Mouse (Mus musculus): ENCODE data around the gene Zyg11a. TPM values are rescaled to one million over a fixed set of nuclear protein-coding genes. Genes with fewer than 3 reads are reported as not detected.
"Not testable (repeated sequence)": the region's sequence is repeated elsewhere in the genome, so short reads cannot be mapped to it uniquely, and the experiment has no call there.

The Zyg11a gene
- polyA plus RNA-seq, 1 experiment from 2014 or later: 0.05 TPM

DNA sequence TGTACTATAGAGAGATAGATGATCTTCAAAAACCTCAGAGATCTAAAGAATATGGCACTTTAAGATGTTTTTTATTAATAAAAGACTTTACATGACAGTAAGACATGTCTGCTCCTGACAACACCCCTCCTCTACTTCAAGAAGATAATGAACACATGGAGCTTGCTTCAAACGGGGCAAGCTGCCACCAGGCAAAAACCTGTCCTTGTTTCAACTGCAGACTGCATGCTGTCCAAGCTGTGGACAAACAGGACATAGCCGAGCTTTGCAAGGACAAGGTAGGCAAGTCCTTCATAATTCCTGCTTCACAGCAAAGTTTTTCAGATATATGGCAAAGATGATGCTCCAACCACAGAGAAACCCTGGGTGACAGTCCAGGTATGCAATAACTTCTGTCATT, 18.6 kb downstream of the Zyg11a start:
- in situ Hi-C loops (cut with MboI; ENCODE audit: low pct_unique_long_range_greater_than_20kb): no loop called here
- no peak for TF ChIP-seq CTCF (IDR thresholded peaks at IDR 0.05)
- CTCF ChIA-PET: interaction anchor here (1.2 to 1.6 kb wide), 2 partner anchors 13 to 26 kb away, joined by 3 read pairs; no protein-coding TSS in a partner anchor
- DNase-seq (ENCODE audit: low read depth, low spot score) (no peak), ATAC-seq (no peak)
- peaks cover 2% of the 10 kb centered on the region for H3K27me3 ChIP-seq
- POLR2A ChIA-PET: no interaction called here

DNA sequence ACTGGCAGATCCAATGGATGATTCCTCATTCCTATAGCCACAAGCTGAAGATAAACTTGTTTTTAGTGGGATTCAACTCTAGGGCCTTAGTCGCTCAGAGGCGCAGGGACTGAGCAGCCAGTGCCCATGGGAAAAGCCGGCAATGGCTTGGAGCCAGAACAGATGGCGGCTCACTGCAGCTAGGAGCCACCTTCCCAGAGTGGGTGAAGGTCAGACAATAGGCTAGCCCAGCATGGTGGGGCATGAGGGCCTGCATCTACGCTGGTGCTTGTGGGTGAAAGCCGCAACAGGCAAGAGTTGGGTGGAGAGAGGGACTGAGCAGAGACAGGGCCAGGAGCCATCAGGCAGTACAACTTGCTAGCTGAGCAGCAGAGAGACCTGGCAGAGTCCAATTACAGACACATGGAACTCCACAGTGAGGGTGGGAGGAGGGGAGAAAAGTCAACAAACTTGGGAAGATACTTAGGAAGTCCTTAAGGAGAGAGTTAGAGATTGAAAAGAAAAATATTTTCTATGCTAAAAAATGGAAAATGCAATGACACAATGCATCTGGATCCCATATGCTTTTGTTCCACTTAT, 21.5 kb downstream of the Zyg11a start:
- no peak for DNase-seq (ENCODE audit: low read depth, low spot score)
- POLR2A ChIA-PET: no interaction called here
- peaks cover 2% of the 10 kb centered on the region for H3K27me3 ChIP-seq
- CTCF ChIA-PET: no interaction called here
- no peak for TF ChIP-seq CTCF (IDR thresholded peaks at IDR 0.05)
- ATAC-seq: no peak
- in situ Hi-C loops (cut with MboI; ENCODE audit: low pct_unique_long_range_greater_than_20kb): no loop called here

DNA sequence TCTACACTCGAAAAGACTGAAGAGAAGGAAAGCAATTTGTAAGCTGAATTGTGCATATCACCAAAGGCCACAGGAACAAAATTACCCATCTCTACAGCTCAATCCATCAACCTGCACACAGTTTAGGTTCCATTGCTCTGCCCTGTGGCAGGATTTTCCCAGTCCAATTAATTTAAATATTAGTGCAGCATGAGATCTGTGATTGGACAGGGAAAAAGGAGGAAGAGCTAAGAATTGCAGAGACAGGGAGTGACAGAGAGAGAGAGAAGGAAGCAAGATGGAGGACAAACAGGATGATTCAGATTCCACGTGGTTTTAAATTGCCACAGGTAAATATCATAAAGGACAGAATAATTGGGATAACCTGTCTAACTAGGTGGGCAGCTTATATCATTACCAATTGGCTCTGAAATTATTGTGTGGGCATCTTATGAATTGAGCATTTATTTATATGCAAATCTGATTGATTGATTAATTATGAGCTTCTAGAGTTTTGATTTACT, 25.0 kb downstream of the Zyg11a start:
- in situ Hi-C loops (cut with MboI; ENCODE audit: low pct_unique_long_range_greater_than_20kb): no loop called here
- ATAC-seq: no peak
- no peak for DNase-seq (ENCODE audit: low read depth, low spot score)
- no peaks in the 10 kb centered on the region for H3K27me3 ChIP-seq
- ChIA-PET POLR2A (interaction anchor here (1.4 kb wide), 1 partner anchor 12 kb away, joined by 5 read pairs; no protein-coding TSS in a partner anchor), CTCF (interaction anchor here (1.7 kb wide), 1 partner anchor 8 kb away, joined by 4 read pairs; no protein-coding TSS in a partner anchor)
- TF ChIP-seq CTCF (IDR thresholded peaks at IDR 0.05): no peak

DNA sequence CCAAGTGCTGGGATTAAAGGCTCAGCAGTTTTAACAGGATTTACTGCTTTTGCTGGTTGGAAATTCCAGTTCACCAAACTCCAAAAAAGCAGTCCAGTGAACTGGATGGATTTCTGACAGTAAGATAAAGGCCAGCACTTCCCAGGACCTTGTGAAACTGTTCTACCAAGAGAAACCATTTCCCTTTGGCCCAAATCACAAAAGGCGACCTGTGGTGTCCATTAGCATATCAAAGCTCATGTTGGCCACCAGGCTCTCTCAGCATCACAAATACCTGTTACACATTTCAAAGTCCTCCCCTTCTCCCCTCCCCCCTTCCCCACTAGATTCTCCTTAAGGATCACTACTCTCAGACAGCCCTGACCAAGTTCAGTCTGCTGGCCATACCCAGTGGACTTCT, 35.6 kb downstream of the Zyg11a start:
- no peak for DNase-seq (ENCODE audit: low read depth, low spot score)
- in situ Hi-C loops (cut with MboI; ENCODE audit: low pct_unique_long_range_greater_than_20kb): no loop called here

DNA sequence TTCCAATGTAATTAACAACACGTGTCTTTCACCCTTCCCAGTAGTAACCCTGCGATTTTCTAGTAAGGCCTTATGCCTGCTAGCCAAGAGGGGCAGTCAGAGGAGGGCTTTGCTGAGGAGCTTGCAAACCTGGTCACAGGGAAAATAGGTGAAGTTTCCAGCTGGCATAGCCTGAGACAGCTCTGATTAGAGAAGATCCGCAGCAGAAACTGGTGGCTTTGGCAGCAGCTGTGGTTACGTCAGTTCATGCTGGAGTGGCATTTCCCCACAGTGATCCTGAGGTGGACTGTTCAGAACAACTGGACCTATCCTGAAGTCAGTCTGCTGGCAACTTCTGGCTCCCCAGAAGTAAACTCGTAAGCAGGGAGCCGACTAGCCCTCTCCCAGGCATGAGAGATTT, 49.8 kb downstream of the Zyg11a start:
- POLR2A ChIA-PET: no interaction called here
- no peak for ATAC-seq
- H3K27me3 ChIP-seq: no peaks in the 10 kb centered on the region
- no peak for DNase-seq (ENCODE audit: low read depth, low spot score)
- CTCF ChIA-PET: no interaction called here
- in situ Hi-C loops (cut with MboI; ENCODE audit: low pct_unique_long_range_greater_than_20kb): no loop called here
- TF ChIP-seq CTCF (IDR thresholded peaks at IDR 0.05): no peak

More for the DNA sequence above, 35.6 kb downstream of the Zyg11a start:
- no peak for TF ChIP-seq CTCF (IDR thresholded peaks at IDR 0.05)
- no peaks in the 10 kb centered on the region for H3K27me3 ChIP-seq
- POLR2A ChIA-PET: no interaction called here
- CTCF ChIA-PET: no interaction called here
- no peak for ATAC-seq

DNA sequence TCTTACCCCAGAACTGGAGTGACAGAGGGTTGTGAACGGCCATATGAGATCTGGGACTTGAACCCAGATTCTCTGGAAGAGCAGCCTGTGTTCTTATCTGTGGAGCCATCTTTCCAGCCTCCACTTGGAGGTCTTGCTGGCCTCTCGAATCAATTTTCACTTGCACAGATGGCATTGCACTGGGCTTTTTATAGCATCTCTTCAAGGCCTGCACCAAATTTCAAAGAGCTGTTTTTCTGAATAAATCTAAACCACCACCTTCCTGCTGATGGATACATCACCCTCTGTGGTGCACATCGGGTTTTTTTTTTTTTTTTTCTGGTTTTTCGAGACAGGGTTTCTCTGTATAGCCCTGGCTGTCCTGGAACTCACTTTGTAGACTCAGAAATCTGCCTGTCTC, 51.0 kb downstream of the Zyg11a start:
- in situ Hi-C loops (cut with MboI; ENCODE audit: low pct_unique_long_range_greater_than_20kb): no loop called here
- DNase-seq (ENCODE audit: low read depth, low spot score) (no peak), ATAC-seq (no peak)
- ChIA-PET CTCF (no interaction called here), POLR2A (no interaction called here)
- no peak for TF ChIP-seq CTCF (IDR thresholded peaks at IDR 0.05)
- no peaks in the 10 kb centered on the region for H3K27me3 ChIP-seq

DNA sequence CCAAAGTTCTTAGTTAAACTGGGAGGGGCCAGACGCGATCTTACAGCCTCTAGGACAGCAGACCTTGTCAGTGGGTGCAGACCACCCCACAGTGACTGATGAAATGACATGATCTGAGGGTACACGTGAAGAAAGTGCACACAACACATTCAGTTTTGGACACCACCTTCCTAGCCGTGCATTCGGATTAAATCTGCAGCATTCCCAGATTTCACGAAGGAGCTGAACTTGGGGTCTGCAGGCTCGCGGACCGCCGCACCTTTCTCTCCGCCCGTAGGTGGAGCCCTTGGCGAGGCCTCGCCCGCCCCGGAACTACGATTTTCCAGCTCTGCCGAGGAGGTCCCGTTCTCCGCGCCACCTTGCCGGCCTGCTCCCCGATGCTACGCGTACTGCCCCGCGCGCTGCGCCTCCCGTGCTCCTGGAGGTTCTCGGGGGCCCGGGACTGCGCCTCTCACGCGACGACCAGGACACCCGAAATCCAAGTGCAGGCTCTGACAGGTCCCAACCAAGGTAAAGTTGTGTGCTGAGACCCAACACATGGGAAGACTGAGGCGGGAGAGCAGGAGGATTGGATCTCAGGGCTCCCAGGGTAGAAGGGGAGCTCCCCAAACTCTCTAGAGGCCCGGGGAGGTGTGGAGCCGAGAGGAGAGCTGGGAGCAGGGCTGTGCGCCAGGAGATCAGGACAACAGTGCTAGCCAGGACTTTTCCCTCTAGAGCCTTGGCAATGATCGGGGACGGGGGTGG, 52.5 kb downstream of the Zyg11a start, which contains the start of gene Echdc2:
Echdc2 (plus strand) TSS at position 286 of the 744 bp plus-strand sequence.
- ATAC-seq (no peak), DNase-seq (ENCODE audit: low read depth, low spot score) (no peak)
- in situ Hi-C loops (cut with MboI; ENCODE audit: low pct_unique_long_range_greater_than_20kb): no loop called here
- no peak for TF ChIP-seq CTCF (IDR thresholded peaks at IDR 0.05)
- CTCF ChIA-PET: interaction anchor here (1.0 kb wide), 1 partner anchor 162 kb away, joined by 3 read pairs; the partner anchor contains the start of gene Coa7
- no peaks in the 10 kb centered on the region for H3K27me3 ChIP-seq
- POLR2A ChIA-PET: no interaction called here

DNA sequence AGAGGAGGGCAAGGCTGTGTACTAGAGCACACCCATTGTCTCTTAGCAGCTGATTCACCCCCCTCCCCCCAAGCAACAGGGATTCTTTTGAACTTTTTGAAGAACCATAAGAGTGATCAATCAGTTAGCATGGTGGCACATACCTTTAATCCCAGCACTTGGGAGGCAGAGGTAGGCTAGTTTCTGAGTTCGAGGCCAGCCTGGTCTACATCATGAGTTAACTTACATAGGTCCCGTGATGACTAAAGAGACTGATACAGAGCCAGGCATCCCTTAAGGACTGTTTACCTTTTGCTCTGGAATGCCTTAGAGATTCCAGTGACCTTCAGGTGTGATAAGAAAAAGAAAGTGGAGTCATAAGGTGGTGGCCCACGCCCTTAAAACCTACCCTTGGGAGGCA, 54.6 kb downstream of the Zyg11a start:
- no peaks in the 10 kb centered on the region for H3K27me3 ChIP-seq
- TF ChIP-seq CTCF (IDR thresholded peaks at IDR 0.05): no peak
- in situ Hi-C loops (cut with MboI; ENCODE audit: low pct_unique_long_range_greater_than_20kb): no loop called here
- ChIA-PET CTCF (no interaction called here), POLR2A (no interaction called here)
- DNase-seq (ENCODE audit: low read depth, low spot score) (no peak), ATAC-seq (no peak)

DNA sequence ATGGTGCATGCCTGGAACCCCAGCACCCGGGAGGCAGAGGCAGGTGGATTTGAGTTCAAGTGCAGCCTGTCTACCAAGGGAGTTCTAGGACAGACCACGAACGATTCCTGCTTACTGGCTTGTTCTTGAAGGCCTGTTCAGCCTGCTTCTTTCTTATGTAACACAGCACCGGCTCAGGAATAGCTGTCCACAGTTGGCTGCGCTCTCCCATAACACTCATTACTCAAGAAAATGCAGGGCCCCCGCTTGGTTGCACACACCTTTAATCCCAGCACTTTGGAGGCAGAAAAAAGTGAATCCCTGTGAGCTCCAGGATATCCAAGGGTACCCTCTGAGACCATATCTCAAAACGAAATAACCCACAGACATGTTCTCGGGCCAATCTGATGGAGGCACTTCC, 55.9 kb downstream of the Zyg11a start:
- DNase-seq (ENCODE audit: low read depth, low spot score): no peak
- in situ Hi-C loops (cut with MboI; ENCODE audit: low pct_unique_long_range_greater_than_20kb): no loop called here
- CTCF ChIA-PET: no interaction called here
- H3K27me3 ChIP-seq: no peaks in the 10 kb centered on the region
- no peak for ATAC-seq
- POLR2A ChIA-PET: no interaction called here
- no peak for TF ChIP-seq CTCF (IDR thresholded peaks at IDR 0.05)

DNA sequence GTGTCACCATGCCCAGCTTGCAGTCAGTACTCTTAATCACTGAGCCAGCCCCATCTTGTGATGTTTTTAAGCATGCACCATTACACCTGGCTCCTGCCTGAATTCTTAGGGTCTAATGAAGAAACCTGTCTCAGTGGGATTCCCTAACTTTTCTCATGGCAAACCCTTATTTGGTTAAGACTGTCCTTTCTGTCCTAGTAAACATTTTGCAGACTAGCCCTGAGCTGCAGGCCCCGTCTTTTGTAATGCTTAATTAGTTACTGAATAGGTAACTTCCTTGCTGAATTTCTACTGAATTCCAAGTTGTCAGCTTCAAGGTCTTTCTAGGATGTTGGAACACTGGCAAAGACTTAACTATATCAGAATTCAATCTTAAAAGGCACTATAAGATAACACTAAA, 62.7 kb downstream of the Zyg11a start:
- ATAC-seq; H3K27me3 ChIP-seq; DNase-seq (ENCODE audit: low read depth, low spot score); POLR2A ChIA-PET; CTCF ChIA-PET; in situ Hi-C loops (cut with MboI; ENCODE audit: low pct_unique_long_range_greater_than_20kb): not testable (repeated sequence)

DNA sequence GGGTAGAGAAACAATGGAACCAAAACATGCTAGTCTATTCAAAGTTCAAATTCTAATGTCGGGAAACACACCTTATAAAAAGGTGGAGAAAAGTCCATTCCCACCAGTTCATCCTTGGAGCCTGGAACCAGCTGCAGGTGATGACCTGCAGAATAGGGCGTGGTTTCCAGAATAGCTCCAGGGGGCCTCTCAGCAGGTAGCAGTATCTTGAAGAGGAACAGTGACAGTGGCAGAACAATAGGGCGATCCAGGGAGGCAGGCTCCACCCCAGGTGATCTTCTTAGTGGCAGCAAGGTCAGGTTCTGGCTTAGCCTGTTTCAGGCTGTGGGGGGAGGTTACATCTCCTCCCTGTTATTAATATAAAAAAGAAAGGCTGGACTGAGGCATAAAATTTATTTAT, 72.3 kb downstream of the Zyg11a start:
- DNase-seq (ENCODE audit: low read depth, low spot score); in situ Hi-C loops (cut with MboI; ENCODE audit: low pct_unique_long_range_greater_than_20kb); CTCF ChIA-PET; POLR2A ChIA-PET; H3K27me3 ChIP-seq; ATAC-seq: not testable (repeated sequence)

Measured in Patski (cell line).